Mouse (Mus musculus) kidney, embryonic 14.5 days (tissue): Measurements from ENCODE around the gene Rab24. TPM values are rescaled to one million over a fixed set of nuclear protein-coding genes. Genes with fewer than 3 reads are reported as not detected.

ENCODE experiments used
- ATAC-seq: fragments of 200-750 bp; cut with Nextera tagmentation; 2 replicates; pipeline ENCODE4 v1.8.0; 2017; ENCODE audit warnings: moderate number of reproducible peaks, mild to moderate bottlenecking, moderate TSS enrichment, moderate library complexity; ENCODE audit not compliant: low FRiP score, low TSS enrichment
- H3K27ac ChIP-seq: fragments of 300-500 bp; sonication (generic); 2 replicates; pipeline ENCODE4 v1.5.1; 2014; ENCODE audit warnings: low read depth, mild to moderate bottlenecking, low read length, moderate library complexity, mixed read lengths
- H3K27me3 ChIP-seq: fragments of 300-500 bp; sonication (generic); 2 replicates; pipeline ENCODE4 v1.6.1; 2014; ENCODE audit warnings: mild to moderate bottlenecking, low read length; ENCODE audit not compliant: control insufficient read depth, insufficient read depth
- H3K36me3 ChIP-seq: fragments of 300-500 bp; sonication (generic); 2 replicates; pipeline ENCODE4 v1.6.1; 2014; ENCODE audit warnings: low read length, mixed read lengths; ENCODE audit not compliant: control insufficient read depth, insufficient read depth
- H3K4me1 ChIP-seq: fragments of 300-500 bp; sonication (generic); 2 replicates; pipeline ENCODE4 v1.6.1; 2014; ENCODE audit warnings: low read length, mixed read lengths; ENCODE audit not compliant: control insufficient read depth, insufficient read depth
- H3K4me2 ChIP-seq: fragments of 300-500 bp; sonication (generic); replicated peaks from 2 replicates; pipeline ENCODE4 v1.6.1; 2014; ENCODE audit warnings: low read depth, mild to moderate bottlenecking, low read length
- H3K4me3 ChIP-seq: fragments of 300-500 bp; sonication (generic); 2 replicates; pipeline ENCODE4 v1.5.1; 2014; ENCODE audit warnings: mild to moderate bottlenecking, low read length
- H3K9ac ChIP-seq: fragments of 300-500 bp; sonication (generic); 2 replicates; pipeline ENCODE4 v1.6.1; 2014; ENCODE audit warnings: low read depth, mild to moderate bottlenecking, low read length, moderate library complexity
- H3K9me3 ChIP-seq: fragments of 300-500 bp; sonication (generic); 2 replicates; pipeline ENCODE4 v1.6.1; 2016; ENCODE audit warnings: low read length; ENCODE audit not compliant: control insufficient read depth
- WGBS: fragments of 180-500 bp; shearing (Covaris S2); extraction: QIAGEN DNeasy Blood & Tissue Kit; methylation state at CpG from one replicate; pipeline ENCODE4 v1.1.7; 2014; 5-methylcytosine and 5-hydroxymethylcytosine counted together
- polyA plus RNA-seq: library from polyadenylated mRNA; unstranded; fragments of >200 nt; fragmentation: Nextera tagmentation; extraction: Ambion mirVana; gene quantifications from 2 replicates; pipeline ENCODE4 v1.2.1, GENCODE M21; 2014

Rab24 gene
- polyA plus RNA-seq, 1 experiment from 2014 or later: 80.1 TPM

DNA sequence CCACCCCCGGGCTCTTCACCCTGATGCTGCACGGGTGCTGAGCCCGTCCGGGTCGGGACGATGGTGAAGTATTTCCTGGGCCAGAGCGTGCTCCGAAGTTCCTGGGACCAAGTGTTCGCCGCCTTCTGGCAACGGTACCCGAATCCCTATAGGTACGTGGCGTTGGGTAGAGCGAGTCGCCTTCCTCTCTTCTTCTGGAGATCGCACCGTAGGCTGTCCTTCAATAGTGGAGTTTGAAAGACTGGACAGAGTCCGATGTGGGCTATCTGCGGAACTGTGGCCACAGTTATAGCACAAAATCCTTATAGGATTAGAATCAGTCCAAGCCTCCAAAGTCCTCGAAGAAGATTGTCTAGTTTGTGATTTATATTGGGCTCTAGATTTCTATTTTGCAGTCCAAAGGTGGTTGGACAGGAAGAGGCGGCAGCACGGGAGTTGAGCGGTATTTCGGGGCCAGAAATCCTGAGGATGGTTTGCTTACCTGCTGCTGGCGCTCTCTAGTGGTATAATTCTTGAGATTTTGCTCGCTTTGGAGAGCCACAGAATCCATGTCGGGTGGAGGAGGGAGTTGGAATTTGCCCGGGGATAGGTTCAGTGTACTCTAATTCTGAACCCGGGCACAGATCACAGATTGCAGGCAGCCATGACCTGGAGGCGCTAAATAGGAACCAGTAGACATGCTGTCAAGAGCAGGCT is 532 bp upstream of the Rab24 start:
- peak; percentile 12; the same call in 1 of the 2 replicates for ATAC-seq
- Histone ChIP-seq H3K27me3 (no peaks in the 10 kb centered on the region), H3K4me1 (peaks cover 24% of the 10 kb centered on the region; the same call in 1 of the 2 replicates), H3K4me2 (peak overlapping the region; percentile 93), H3K27ac (peak overlapping the region; percentile 84), H3K9me3 (no peaks in the 10 kb centered on the region), H3K36me3 (peaks cover 60% of the 10 kb centered on the region), H3K9ac (peak overlapping the region; percentile 86), H3K4me3 (peak overlapping the region; percentile 74)
- under 1% methylated on average over 31 of the region's 31 CpGs for WGBS

DNA sequence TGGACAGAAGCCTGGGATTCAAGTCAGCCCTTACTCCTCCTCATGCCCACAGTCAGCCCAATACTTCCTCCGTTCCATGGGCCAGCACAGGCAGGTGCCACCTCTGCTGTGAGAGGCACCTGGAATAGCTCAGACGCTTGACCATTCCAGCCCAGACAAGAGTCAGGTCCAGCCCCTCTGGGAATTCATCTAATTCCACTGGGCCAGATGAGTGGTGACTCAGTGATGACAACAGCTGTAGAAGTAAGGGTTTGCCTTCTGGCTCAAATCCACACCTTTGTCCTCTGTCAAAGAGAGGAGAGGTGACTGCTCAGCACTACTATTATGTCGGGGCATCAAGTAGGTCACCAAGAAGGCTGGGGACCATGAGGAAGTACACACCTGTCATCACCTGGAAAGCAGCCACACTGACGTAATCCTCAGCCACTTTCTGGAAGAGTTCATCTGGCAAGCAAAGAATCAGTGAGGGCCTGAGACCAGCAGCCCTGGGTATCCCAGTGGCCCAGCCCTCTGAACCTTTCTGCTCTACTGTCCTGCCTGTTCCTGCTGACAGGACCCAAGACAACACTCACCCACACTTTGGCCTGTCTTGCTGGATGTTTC is 1.7 kb downstream of the Rab24 start, which contains the start of gene Prelid1:
TSS of gene Prelid1 (plus strand) at position 570 of the 603 bp plus-strand sequence.
- no peaks in the 10 kb centered on the region for H3K9me3 ChIP-seq
- H3K36me3 ChIP-seq: peaks cover 67% of the 10 kb centered on the region
- 82% methylated on average over 4 of the region's 4 CpGs for WGBS

DNA sequence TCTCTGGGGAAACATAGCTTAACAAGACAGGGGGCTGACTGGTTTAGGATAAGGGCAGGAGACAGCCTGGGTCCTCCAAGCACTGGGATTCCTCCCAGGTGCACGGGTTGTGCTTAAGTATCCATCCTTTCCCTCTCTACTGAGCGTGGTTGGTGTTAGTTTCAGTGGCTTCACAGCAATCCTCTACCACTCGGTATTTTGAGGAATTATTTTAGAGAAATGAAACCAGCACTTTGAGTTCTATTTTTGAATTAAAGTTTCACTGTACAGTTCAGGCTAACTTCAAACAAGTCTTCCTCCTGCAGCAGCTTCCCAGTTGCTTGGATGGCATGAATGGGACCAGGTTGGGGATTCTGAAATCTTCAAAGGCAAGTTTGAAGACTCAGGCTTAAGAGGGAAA is 3.4 kb downstream of the Rab24 start:
- no peak overlapping the region for H3K4me2 ChIP-seq
- H3K9ac ChIP-seq: no peak overlapping the region
- H3K9me3 ChIP-seq: no peaks in the 10 kb centered on the region
- no peak overlapping the region for H3K27ac ChIP-seq
- no peak overlapping the region for H3K4me3 ChIP-seq
- no peak for ATAC-seq
- peaks cover 70% of the 10 kb centered on the region for H3K36me3 ChIP-seq
- no peaks in the 10 kb centered on the region for H3K27me3 ChIP-seq
- 79% methylated on average over 3 of the region's 3 CpGs for WGBS
- H3K4me1 ChIP-seq: peaks cover 17% of the 10 kb centered on the region; the same call in 1 of the 2 replicates

More for the DNA sequence above, 1.7 kb downstream of the Rab24 start, which contains the start of gene Prelid1:
- H3K4me2 ChIP-seq: peak within 1 kb of the TSS; percentile 93
- peak within 1 kb of the TSS; percentile 74 for H3K4me3 ChIP-seq
- peak within 1 kb of the TSS; percentile 86 for H3K9ac ChIP-seq
- H3K4me1 ChIP-seq: peaks cover 20% of the 10 kb centered on the region; the same call in 1 of the 2 replicates
- H3K27me3 ChIP-seq: no peaks in the 10 kb centered on the region
- ATAC-seq: no peak
- H3K27ac ChIP-seq: peak within 1 kb of the TSS; percentile 62; the same call in 1 of the 2 replicates

DNA sequence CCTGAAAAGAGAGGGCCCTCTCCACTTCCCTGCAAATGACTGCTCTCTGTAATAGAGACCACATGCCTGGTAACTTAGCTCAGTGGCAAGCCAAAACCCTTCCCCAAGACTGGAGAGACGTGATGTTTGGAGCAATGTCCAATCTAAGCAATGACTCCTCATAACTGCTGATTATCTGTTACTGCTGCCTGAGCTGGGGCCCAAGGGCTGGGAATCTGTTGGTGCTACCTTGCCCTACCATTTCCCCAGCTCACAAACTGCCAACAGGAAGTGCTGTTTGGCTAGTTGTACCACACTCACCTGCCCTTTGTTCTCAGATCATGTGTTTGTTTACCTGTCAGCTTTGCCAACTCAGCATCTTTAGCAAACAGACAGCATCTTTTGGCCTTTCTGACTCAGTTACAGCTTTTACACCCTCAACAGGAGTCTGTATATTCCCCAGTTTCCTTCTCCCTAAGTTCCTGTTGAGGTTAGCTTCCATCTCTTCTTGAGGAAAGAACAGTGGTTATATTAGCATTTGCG is 6.8 kb downstream of the Rab24 start:
- Histone ChIP-seq H3K27ac (no peak overlapping the region), H3K27me3 (no peaks in the 10 kb centered on the region), H3K4me2 (no peak overlapping the region), H3K9me3 (no peaks in the 10 kb centered on the region), H3K4me1 (no peaks in the 10 kb centered on the region), H3K9ac (no peak overlapping the region), H3K4me3 (no peak overlapping the region), H3K36me3 (peaks cover 95% of the 10 kb centered on the region)
- WGBS: 84% methylated on average over 2 of the region's 2 CpGs
- no peak for ATAC-seq

DNA sequence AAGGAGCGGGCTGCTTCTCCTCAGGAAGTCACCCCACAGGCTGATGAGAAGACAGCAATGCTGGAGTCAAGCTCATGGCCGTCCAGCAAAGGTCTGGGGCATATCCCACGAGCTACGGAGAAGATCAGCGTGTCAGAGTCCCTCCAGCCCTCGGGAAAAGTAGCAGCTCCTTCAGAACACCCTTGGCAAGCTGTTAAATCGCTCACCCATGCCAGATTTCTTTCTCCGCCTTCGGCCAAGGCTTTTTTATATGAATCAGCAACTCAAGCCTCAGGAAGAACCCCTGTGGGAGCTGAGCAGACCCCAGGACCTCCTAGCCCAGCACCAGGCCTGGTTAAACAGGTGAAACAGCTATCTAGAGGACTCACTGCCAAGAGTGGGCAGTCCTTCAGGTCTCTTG is 8.7 kb downstream of the Rab24 start:
- H3K4me1 ChIP-seq: no peaks in the 10 kb centered on the region
- peaks cover 90% of the 10 kb centered on the region for H3K36me3 ChIP-seq
- no peak for ATAC-seq
- no peak overlapping the region for H3K4me3 ChIP-seq
- H3K9me3 ChIP-seq: no peaks in the 10 kb centered on the region
- H3K27me3 ChIP-seq: no peaks in the 10 kb centered on the region
- H3K4me2 ChIP-seq: no peak overlapping the region
- no peak overlapping the region for H3K9ac ChIP-seq
- 64% methylated on average over 9 of the region's 9 CpGs for WGBS
- H3K27ac ChIP-seq: no peak overlapping the region

DNA sequence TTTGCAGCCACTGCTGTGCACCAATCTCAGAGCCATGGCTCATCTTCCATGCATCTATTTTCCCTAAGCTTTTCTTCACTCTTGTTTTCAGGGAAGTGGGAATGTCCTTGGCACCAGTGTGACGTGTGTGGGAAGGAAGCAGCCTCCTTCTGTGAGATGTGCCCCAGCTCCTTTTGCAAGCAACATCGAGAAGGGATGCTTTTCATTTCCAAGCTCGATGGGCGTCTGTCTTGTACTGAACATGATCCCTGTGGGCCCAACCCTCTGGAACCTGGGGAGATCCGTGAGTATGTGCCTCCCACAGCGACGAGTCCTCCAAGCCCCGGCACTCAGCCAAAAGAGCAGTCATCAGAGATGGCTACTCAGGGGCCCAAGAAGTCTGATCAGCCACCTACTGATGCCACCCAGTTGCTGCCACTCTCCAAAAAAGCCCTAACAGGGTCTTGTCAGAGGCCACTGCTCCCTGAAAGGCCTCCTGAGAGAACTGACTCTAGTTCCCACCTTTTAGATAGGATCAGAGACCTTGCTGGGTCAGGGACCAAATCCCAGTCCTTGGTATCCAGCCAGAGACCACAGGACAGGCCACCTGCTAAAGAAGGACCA is 9.6 kb downstream of the Rab24 start:
- no peak overlapping the region for H3K4me3 ChIP-seq
- H3K4me1 ChIP-seq: no peaks in the 10 kb centered on the region
- H3K4me2 ChIP-seq: no peak overlapping the region
- H3K9me3 ChIP-seq: no peaks in the 10 kb centered on the region
- 87% methylated on average over 8 of the region's 8 CpGs for WGBS
- H3K27ac ChIP-seq: no peak overlapping the region
- H3K9ac ChIP-seq: no peak overlapping the region
- ATAC-seq: no peak
- peaks cover 90% of the 10 kb centered on the region for H3K36me3 ChIP-seq
- H3K27me3 ChIP-seq: no peaks in the 10 kb centered on the region

DNA sequence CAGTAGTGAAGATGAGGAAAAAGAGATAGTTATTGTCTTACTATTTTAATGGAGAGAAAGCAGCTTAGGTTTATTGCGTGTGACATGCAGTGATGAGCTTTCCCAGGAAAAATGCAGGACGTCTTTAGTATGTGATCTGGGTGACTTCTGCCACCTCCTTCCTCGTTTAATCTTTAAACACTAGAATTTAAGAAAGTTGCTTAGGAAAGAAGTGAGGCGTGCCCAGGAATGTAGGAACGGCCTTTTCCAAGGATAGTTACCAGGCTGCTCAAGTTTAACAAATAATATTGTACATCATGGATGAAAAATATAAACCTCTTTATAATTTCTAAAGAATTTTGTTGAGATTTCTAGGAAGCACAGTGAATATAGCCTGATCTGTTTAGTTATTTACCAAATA is 20.8 kb downstream of the Rab24 start:
- Histone ChIP-seq H3K27ac (no peak overlapping the region), H3K36me3 (peaks cover 84% of the 10 kb centered on the region), H3K9ac (no peak overlapping the region), H3K4me2 (no peak overlapping the region), H3K4me3 (no peak overlapping the region), H3K9me3 (no peaks in the 10 kb centered on the region), H3K27me3 (no peaks in the 10 kb centered on the region), H3K4me1 (no peaks in the 10 kb centered on the region)
- WGBS: 81% methylated on average over 5 of the region's 5 CpGs
- ATAC-seq: no peak

DNA sequence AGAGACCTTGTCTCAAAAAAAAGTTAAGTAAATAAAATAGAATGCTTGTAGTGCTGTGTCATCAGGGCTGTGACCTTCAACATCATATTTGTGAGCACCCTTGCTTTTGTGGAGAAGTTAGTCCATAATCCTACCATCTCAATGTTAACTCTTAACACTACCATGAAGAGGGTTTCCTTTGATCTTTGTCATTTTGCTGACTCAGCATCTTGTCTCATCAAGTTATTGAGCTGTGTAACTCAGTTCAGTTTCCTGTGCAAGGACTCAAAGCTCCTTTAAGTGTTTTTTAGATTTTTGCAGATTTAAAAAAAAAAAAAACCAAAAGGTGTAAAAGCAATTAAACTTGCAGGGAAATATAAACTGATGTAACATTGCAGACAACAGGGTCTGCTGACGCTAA is 25.0 kb downstream of the Rab24 start:
- H3K27me3 ChIP-seq: no peaks in the 10 kb centered on the region
- no peak for ATAC-seq

DNA sequence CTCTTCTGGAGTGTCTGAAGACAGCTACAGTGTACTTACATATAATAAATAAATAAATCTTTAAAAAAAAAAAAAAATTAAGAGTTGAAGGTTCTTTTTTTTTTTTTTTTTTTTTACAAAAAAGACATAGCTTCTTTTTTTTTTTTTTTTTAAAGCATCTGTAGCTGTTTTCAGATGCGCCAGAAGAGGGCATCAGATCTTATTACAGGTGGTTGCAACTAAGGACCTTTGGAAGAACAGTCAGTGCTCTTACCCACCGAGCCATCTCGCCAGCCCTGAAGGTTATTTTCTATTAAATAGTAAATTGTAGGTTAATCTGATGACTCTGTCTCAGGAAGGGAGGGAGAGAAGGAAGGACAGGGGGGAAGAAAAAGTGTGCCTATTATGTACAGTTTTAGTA is 32.9 kb downstream of the Rab24 start:
- 82% methylated on average over 3 of the region's 3 CpGs for WGBS
- Histone ChIP-seq H3K9ac (no peak overlapping the region), H3K4me2 (no peak overlapping the region), H3K4me3 (no peak overlapping the region), H3K27me3 (no peaks in the 10 kb centered on the region), H3K27ac (no peak overlapping the region), H3K9me3 (no peaks in the 10 kb centered on the region), H3K4me1 (no peaks in the 10 kb centered on the region), H3K36me3 (peaks cover 77% of the 10 kb centered on the region)
- no peak for ATAC-seq

More for the DNA sequence above, 25.0 kb downstream of the Rab24 start:
- 100% methylated on average over 1 of the region's 1 CpGs for WGBS
- no peak overlapping the region for H3K4me3 ChIP-seq
- H3K4me1 ChIP-seq: no peaks in the 10 kb centered on the region
- no peak overlapping the region for H3K9ac ChIP-seq
- no peaks in the 10 kb centered on the region for H3K9me3 ChIP-seq
- H3K4me2 ChIP-seq: no peak overlapping the region
- no peak overlapping the region for H3K27ac ChIP-seq
- peaks cover 88% of the 10 kb centered on the region for H3K36me3 ChIP-seq
